Mouse (Mus musculus) cerebellum, postnatal 4 days (tissue): ENCODE results near the gene Iqsec1.

Experiments
- DNase-seq, 2 experiments: peaks; one replicate each; pipeline ENCODE4 v3.0.0; 2022; ENCODE audit warnings: low spot score in 2 of 2, mixed read lengths in 1 of 2

Gene Iqsec1

GRCm38 (mm10) chr6:90813526-90813925, 175.0 kb downstream of the Iqsec1 start:
- DNase-seq, result no peak

GRCm38 (mm10) chr6:90812584-90812983, 175.9 kb downstream of the Iqsec1 start:
- no peak for DNase-seq

DNA sequence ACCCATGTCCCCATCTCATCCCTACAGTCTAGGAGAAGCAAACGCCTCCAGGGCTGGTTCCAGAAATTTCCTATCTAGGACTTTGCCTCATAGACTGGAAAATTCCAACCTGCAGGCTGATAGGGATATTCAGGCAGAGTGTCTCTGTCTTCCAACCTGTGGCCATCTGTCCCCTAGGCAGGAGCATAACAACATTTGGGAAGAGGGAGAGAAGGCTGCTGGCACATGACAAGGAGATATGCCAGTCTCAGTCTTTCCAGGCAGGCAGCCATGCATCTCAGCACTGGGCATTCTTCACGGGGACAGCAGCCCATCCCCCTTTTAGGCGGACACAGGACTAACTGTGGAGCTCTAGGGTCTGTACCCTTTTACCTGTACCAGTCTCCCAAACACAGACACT, 176.4 kb downstream of the Iqsec1 start:
- DNase-seq, result no peak

GRCm38 (mm10) chr6:90810576-90810975, 177.9 kb downstream of the Iqsec1 start:
- no peak for DNase-seq

DNA sequence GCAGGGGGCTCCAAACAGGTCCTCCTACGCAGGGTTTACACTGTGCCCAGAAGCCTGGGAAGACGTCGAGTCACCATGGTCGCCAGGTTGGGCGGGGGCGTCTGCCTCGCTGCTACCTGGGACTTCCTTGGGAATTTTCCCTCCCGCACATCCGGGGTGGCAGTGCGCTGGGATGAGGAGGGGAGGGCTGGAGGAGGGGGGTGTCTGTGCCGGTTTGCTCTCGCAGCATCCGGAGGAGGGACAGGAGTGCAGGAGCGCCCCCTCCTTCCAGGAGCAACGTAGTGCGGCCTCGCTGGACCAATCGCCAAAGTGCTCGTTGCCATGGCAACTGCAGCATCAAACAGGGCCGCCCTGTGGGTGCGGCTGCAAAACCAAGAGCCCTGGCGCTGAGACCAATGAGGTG, 178.5 kb downstream of the Iqsec1 start:
- DNase-seq, result peak; percentile 75 to 90

GRCm38 (mm10) chr6:90809077-90809840, 179.2 kb downstream of the Iqsec1 start:
- DNase-seq, result no peak

- DNase-seq, result no peak
Observed at GRCm38 (mm10) chr6:90808544-90808943, 179.9 kb downstream of the Iqsec1 start.

DNA sequence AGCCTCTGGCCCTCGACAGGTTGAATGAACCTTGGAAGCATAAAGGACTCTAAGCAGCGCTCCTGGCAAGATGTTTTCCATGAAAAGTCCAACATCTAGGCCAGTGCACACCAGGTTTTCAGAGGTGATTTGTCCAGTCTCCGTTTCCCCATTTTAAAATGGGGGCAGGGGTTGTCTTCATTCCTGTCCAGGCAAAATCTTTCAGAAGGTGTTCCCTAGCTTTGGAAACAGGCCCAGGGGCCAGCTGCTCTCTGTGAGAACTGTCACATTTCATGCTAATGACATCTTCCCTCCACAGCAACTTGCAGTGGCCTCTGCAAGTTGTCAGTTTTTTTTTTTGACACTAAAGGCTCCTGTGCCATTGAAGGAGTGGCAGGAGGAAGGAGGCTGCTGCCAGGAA, 180.4 kb downstream of the Iqsec1 start:
- no peak for DNase-seq

GRCm38 (mm10) chr6:90807581-90807980, 180.9 kb downstream of the Iqsec1 start:
- DNase-seq, result no peak

GRCm38 (mm10) chr6:90806743-90807142, 181.7 kb downstream of the Iqsec1 start:
- DNase-seq, result no peak

- DNase-seq, result no peak
Observed at GRCm38 (mm10) chr6:90805101-90805500, 183.4 kb downstream of the Iqsec1 start.

DNA sequence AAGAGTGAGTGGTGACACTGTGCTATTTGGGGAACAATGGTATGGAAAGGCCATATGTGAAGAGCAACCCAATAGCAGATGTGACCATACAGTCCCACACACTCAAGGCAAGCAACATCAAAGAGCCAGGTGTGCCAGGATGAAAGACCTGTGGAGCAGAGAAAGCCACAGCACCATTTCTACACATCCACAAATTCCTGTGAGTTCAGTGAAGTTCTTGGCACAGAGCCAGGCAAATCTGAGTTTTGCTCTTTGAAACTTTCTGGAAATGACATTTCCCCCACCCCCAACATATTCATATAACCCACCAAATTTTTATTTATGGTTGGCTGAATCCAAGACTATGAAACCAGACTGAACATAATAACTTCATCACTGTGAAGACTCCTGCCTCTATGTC, 183.8 kb downstream of the Iqsec1 start:
- DNase-seq, result no peak

GRCm38 (mm10) chr6:90802604-90803003, 185.9 kb downstream of the Iqsec1 start:
- DNase-seq, result peak in 1 of 2 experiments; percentile 64

- no peak for DNase-seq
Observed at GRCm38 (mm10) chr6:90802058-90802457, 186.4 kb downstream of the Iqsec1 start.

- no peak for DNase-seq
Observed at GRCm38 (mm10) chr6:90800825-90801224, 187.7 kb downstream of the Iqsec1 start.

DNA sequence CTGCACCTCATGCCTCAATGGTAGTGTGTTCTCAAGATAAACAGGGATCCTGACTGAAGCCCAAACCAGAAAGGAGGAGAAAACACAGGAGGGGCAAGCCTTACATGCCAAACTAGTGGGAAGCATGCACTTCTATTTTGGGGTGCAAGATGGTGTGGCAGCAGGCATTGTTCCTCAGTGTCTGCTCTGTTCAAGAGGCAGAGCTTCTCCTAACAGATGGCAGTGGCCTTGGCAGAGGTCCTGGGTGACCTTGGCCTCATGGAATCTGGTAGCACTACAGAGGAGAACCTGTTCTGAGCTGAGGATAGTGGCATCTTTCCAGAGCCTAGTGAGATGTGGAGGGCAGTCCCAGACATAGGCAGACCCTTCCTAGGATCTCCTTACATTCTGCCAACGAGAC, 189.4 kb downstream of the Iqsec1 start:
- DNase-seq, result no peak

DNA sequence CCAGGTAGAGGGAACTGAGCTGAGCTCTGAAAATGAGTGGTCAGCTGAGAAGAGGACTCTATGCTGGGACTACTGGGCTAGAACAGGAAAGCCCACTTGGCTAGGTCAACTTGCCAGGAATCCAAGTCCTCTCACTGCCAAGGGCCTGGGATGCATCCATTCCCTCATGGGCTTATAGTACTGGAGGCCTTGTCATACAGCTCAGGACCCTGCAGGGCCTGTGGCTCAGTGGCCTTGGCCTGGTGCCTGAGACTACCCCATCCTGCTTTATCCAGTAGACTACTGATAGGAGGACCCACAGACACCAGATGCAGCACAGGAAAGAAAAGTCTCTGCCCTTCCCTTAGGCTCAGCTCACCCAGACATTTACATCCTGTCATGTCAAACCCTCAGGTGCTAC, 190.3 kb downstream of the Iqsec1 start:
- no peak for DNase-seq

- no peak for DNase-seq
Observed at GRCm38 (mm10) chr6:90796902-90797596, 191.4 kb downstream of the Iqsec1 start.

DNA sequence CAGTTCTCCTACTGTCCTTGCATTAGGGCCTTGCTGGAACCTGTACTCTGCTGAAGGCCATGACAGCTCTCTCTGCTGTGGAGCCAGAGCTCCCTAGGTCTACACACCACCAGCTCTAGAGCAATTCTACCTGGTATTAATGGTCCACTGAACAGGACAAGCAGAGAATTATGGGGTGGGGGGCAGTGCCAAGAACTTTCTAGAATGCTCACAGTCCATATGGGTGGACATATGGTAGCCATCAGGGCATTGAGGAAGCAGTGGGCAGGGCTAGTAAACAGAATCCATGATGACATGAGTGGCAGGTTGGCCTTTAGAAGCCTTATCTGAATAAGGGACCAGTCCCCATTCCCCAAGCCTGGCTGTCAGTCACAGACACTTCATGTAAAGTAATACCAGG, 197.6 kb downstream of the Iqsec1 start:
- DNase-seq, result no peak

DNA sequence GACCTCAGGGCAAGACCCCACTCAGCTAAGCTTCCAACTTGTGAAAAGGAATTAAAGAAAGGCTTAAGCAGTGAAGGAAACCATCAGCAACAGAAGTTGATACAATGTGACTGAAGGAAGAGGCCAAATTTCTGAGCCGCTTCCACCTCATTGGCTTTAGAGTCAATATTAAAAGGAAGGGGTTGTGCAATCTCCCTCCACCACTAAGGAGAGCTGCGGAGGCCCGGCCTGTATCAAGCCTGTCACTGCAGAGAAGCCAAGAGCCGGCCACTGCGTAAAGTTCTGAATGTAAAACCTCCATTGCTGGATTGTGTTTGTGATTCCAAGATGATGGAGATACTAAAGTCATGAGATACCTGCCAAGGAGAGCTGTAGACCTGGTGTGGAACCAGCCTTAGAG, 199.0 kb downstream of the Iqsec1 start:
- DNase-seq, result no peak

- DNase-seq, result no peak
Observed at GRCm38 (mm10) chr6:90787587-90787986, 200.9 kb downstream of the Iqsec1 start.

DNA sequence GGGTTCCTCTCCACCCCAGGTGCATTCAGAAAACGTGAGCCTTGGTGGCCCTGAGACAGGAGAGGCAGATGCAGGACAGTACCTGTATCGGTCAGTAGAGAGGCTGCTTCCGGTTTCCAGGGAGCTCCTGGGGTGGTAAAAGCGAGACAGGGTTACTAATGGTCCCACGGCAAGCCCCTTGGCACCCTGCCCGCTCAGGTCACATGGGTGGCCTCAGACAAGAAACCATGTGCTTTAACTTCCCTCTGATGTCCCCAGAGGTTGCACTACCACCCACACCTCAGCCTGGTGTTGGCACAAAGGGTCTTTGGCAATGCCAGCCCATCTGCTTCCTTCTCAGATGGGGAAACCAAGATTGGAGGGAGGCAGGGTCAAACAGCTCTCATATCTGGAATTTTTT, 201.4 kb downstream of the Iqsec1 start:
- DNase-seq, result peak in 1 of 2 experiments; percentile 50

DNA sequence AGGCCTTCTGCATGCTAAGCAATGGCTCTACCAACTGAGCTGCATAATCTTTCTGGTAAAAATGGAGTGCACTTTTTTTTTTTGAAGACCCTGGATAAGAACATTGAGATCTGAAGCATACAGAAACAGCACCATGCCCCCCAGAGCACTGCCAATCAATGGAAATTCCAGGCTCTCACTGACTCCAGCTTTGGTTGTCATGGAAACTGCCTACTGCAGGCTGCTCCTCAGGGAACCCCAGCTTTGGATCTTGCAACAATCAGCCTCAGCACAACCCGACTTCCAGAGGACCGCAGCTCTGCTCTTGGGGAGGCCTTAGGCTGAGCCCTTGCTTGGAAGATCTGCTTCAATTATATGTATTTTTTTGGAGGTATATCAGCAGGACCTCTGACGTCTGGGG, 201.9 kb downstream of the Iqsec1 start:
- no peak for DNase-seq
